Mouse (Mus musculus): ENCODE data around the gene Gm1043.

GRCm38 (mm10) chr5:37112389-37112788, 27.2 kb downstream of the Gm1043 start:
- TF ChIP-seq CTCF (IDR thresholded peaks at IDR 0.05; ENCODE audit: low read depth, low read length) (no peak), POLR2A (IDR thresholded peaks at IDR 0.05; ENCODE audit: borderline replicate concordance, low read depth, low read length) (no peak)
